Mouse (Mus musculus): Measurements from ENCODE around the gene Tsn.

DNA sequence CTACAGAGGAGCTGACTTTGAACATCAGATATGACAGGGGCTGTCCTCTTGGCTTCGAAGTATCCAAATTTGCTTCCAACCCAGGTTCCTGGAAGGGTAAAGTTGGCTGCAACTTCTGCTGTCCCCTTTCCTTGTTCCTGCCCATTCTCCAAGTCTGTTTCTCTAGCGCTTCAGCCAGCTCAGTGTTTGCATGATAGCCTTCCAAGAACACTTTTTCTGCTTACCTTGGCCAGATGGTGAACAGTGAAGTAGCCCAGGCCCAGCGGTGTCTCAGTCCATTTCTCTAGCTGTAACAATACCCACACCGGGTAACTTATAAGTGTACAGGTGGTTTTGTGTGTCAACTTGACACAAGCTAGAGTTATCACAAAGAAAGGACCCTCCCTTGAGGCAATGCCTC, 19.2 kb downstream of the Tsn start:
- TF ChIP-seq POLR2A (IDR thresholded peaks at IDR 0.05; ENCODE audit: insufficient read depth, low read length) (no peak), CTCF (IDR thresholded peaks at IDR 0.05; ENCODE audit: low read depth, low read length) (no peak), EP300 (IDR thresholded peaks at IDR 0.05; ENCODE audit: insufficient read depth, low read depth, low read length) (no peak)

All from ES-Bruce4 (cell line).